Mouse (Mus musculus) megakaryocyte, adult 5-6 weeks (primary cell): Measurements from ENCODE around the gene Nckap1. TPM values are rescaled to one million over a fixed set of nuclear protein-coding genes. Genes with fewer than 3 reads are reported as not detected.

Experiments used
- total RNA-seq, 2 experiments: library from RNA; stranded (forward) in 1 of 2; stranded (reverse) in 1 of 2; fragments of 153-499, 151-499 nt in 1 of 2; fragments of 221-1000, 200-1000 nt in 1 of 2; gene quantifications; 2 replicates each; pipeline versions ENCODE4 v1.2.3 to v1.2.4; 2015 to 2017

The Nckap1 gene
- total RNA-seq, 2 experiments from 2014 or later, result 0.40 to 0.81 TPM

Other genes with a start within 250 kb of the Nckap1 start
- not detected in 2 replicates for gene Frzb, start 133.8 kb downstream of the Nckap1 start, total RNA-seq (2015)
- gene Frzb, start 133.8 kb downstream of the Nckap1 start, total RNA-seq (2017), result not detected in 2 replicates
- 4.6 and 4.7 TPM in 2 replicates for gene Dusp19, start 35.7 kb upstream of the Nckap1 start, total RNA-seq (2015)
- gene Dusp19, start 35.7 kb upstream of the Nckap1 start, total RNA-seq (2017), result 1.8 and 3.1 TPM in 2 replicates
- gene Nup35, start 35.9 kb upstream of the Nckap1 start, total RNA-seq (2015), result 22.4 and 32.9 TPM in 2 replicates
- gene Nup35, start 35.9 kb upstream of the Nckap1 start, total RNA-seq (2017), result 23.7 and 31.8 TPM in 2 replicates